Mouse (Mus musculus) CH12.LX (cell line): ENCODE measurements around the gene Pik3ca.

Source experiments
- CHD1 ChIP-seq: IDR thresholded peaks from 2 replicates; pipeline ENCODE4 v1.6.1; 2012; ENCODE audit warnings: low read depth, low read length, improper control_type of control experiment, inconsistent platforms
- CHD2 ChIP-seq: IDR thresholded peaks from 2 replicates; pipeline ENCODE4 v1.6.1; 2011; ENCODE audit warnings: low read length, improper control_type of control experiment
- CTCF ChIP-seq, 2 experiments: IDR thresholded peaks in 1 of 2; conservative IDR thresholded peaks in 1 of 2; 2 replicates each; pipeline ENCODE4 v1.5.1; 2011 to 2012; ENCODE audit warnings: low read depth in 2 of 2, low read length in 2 of 2, improper control_type of control experiment in 1 of 2, inconsistent platforms in 1 of 2, mild to moderate bottlenecking in 1 of 2, moderate library complexity in 1 of 2
- EP300 ChIP-seq: IDR thresholded peaks from 2 replicates; pipeline ENCODE4 v1.6.1; 2011; ENCODE audit warnings: low read length, improper control_type of control experiment
- JUN ChIP-seq: IDR thresholded peaks from 2 replicates; pipeline ENCODE4 v1.6.1; 2011; ENCODE audit warnings: low read depth, mild to moderate bottlenecking, low read length, improper control_type of control experiment, moderate library complexity; ENCODE audit not compliant: insufficient read depth
- JUND ChIP-seq: conservative IDR thresholded peaks from 2 replicates; pipeline ENCODE4 v1.6.1; 2011; ENCODE audit warnings: low read depth, low read length, improper control_type of control experiment
- KAT2A ChIP-seq: IDR thresholded peaks from 2 replicates; pipeline ENCODE4 v1.6.1; 2012; ENCODE audit warnings: low read length, improper control_type of control experiment, inconsistent platforms; ENCODE audit not compliant: insufficient replicate concordance
- NRF1 ChIP-seq: IDR thresholded peaks from 2 replicates; pipeline ENCODE4 v1.6.1; 2014; ENCODE audit warnings: low read depth, mild to moderate bottlenecking, inconsistent platforms, low read length, improper control_type of control experiment, moderate library complexity
- POLR2A ChIP-seq: IDR thresholded peaks from 2 replicates; pipeline ENCODE4 v1.6.1; 2011; ENCODE audit warnings: low read depth, mild to moderate bottlenecking, improper control_type of control experiment, low read length
- RAD21 ChIP-seq: IDR thresholded peaks from 2 replicates; pipeline ENCODE4 v1.6.1; 2011; ENCODE audit warnings: low read depth, mild to moderate bottlenecking, low read length, improper control_type of control experiment, moderate library complexity
- TCF12 ChIP-seq: IDR thresholded peaks from 2 replicates; pipeline ENCODE4 v1.6.1; 2014; ENCODE audit warnings: low read depth, mild to moderate bottlenecking, inconsistent platforms, low read length, improper control_type of control experiment
- USF1 ChIP-seq: IDR thresholded peaks from 2 replicates; pipeline ENCODE4 v1.6.1; 2014; ENCODE audit warnings: low read depth, mild to moderate bottlenecking, inconsistent platforms, low read length, improper control_type of control experiment
- ZNF384 ChIP-seq: IDR thresholded peaks from 2 replicates; pipeline ENCODE4 v1.6.1; 2012; ENCODE audit warnings: low read depth, low read length, improper control_type of control experiment, inconsistent platforms

DNA sequence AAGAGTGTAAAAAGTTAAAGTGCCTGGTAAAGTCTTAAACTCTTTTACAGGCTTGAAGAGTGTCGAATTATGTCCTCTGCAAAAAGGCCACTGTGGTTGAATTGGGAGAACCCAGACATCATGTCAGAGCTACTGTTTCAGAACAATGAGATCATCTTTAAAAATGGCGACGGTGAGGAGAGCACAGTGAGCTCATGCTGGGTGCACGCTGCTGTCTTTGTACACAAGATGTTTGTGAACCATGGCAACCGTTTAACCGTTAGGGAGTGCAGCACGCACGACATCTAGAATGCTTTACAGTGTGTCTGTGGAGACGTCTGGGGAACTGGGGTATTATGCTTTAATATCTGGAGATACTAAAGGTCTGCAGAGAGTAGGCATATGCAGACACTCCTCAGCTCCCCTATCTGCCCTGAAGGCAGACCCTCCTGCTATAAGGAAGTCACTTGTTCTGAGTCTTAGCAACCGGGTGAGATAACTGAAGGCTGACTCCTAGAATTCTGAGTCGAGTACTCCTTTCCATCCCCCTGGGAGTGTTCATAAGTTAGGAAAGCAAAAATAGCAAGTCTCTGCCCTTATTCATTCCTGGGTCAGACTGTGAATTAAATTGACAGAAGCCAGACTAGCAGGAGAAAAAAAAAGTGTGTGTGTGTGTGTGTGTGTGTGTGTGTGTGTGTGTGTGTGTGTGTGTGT is 57.0 kb downstream of the Pik3ca start:
- TF ChIP-seq EP300: no peak
- no peak for TF ChIP-seq CTCF (conservative IDR thresholded peaks at IDR 0.05 in 1 of 2, IDR thresholded peaks at IDR 0.05 in 1 of 2; ENCODE audit: low read depth in 2 of 2, low read length in 2 of 2)
- TF ChIP-seq RAD21: no peak
- TF ChIP-seq POLR2A: no peak
- no peak for TF ChIP-seq USF1
- TF ChIP-seq JUND: peak; percentile 40; the same call in 1 of the 2 replicates
- no peak for TF ChIP-seq TCF12
- TF ChIP-seq ZNF384: no peak
- no peak for TF ChIP-seq NRF1
- peak; percentile 77 for TF ChIP-seq JUN
- TF ChIP-seq CHD1: no peak
- TF ChIP-seq CHD2: no peak
- no peak for TF ChIP-seq KAT2A
